Mouse (Mus musculus) hindbrain, postnatal 0 days (tissue): ENCODE data around the gene Styx. TPM values are rescaled to one million over a fixed set of nuclear protein-coding genes. Genes with fewer than 3 reads are reported as not detected.

Experiments used
- ATAC-seq: fragments of 200-750 bp; cut with Nextera tagmentation; 2 replicates; pipeline ENCODE4 v1.8.0; 2017; ENCODE audit warnings: mild to moderate bottlenecking, moderate TSS enrichment, moderate library complexity
- DNase-seq: peaks from one replicate; pipeline ENCODE4 v3.0.0-alpha.2; 2015; ENCODE audit warnings: low spot score
- H3K27ac ChIP-seq: fragments of 300-500 bp; sonication (generic); 2 replicates; pipeline ENCODE4 v1.5.1; 2014; ENCODE audit warnings: mild to moderate bottlenecking
- H3K27me3 ChIP-seq: fragments of 300-500 bp; sonication (generic); 2 replicates; pipeline ENCODE4 v1.6.1; 2014; ENCODE audit warnings: low read length, mixed read lengths; ENCODE audit not compliant: insufficient read depth
- H3K36me3 ChIP-seq: fragments of 300-500 bp; sonication (generic); 2 replicates; pipeline ENCODE4 v1.6.1; 2014; ENCODE audit warnings: low read length, mixed read lengths; ENCODE audit not compliant: insufficient read depth
- H3K4me1 ChIP-seq: fragments of 300-500 bp; sonication (generic); 2 replicates; pipeline ENCODE4 v1.6.1; 2014; ENCODE audit warnings: antibody characterized with exemption, low read length, mixed read lengths; ENCODE audit not compliant: insufficient read depth
- H3K4me2 ChIP-seq: fragments of 300-500 bp; sonication (generic); 2 replicates; pipeline ENCODE4 v1.6.1; 2014; ENCODE audit warnings: low read depth, mild to moderate bottlenecking, low read length, moderate library complexity, mixed read lengths
- H3K4me3 ChIP-seq: fragments of 300-500 bp; sonication (generic); 2 replicates; pipeline ENCODE4 v1.5.1; 2014; ENCODE audit warnings: low read length
- H3K9ac ChIP-seq: fragments of 300-500 bp; sonication (generic); replicated peaks from 2 replicates; pipeline ENCODE4 v1.6.1; 2014; ENCODE audit warnings: mild to moderate bottlenecking, low read length, moderate library complexity, mixed read lengths
- H3K9me3 ChIP-seq: fragments of 300-500 bp; sonication (generic); 2 replicates; pipeline ENCODE4 v1.6.1; 2016; ENCODE audit warnings: low read length, mixed read lengths
- CTCF ChIP-seq: IDR thresholded peaks from 2 replicates; pipeline ENCODE4 v1.5.1; 2016; ENCODE audit warnings: antibody characterized with exemption, control low read depth, low read depth
- WGBS: fragments of 180-500 bp; shearing (Covaris S2); extraction: QIAGEN DNeasy Blood & Tissue Kit; methylation state at CpG from one replicate; pipeline ENCODE4 v1.1.7; 2014; 5-methylcytosine and 5-hydroxymethylcytosine counted together
- polyA plus RNA-seq: library from polyadenylated mRNA; unstranded; fragments of >200 nt; fragmentation: Nextera tagmentation; extraction: Ambion mirVana; gene quantifications from 2 replicates; pipeline ENCODE4 v1.2.1, GENCODE M21; 2015
- total RNA-seq: library from RNA; depleted of rRNA; stranded (reverse); fragments of >200 nt; gene quantifications from 2 replicates; pipeline ENCODE4 v1.2.3, GENCODE M21; 2014

Gene Styx
- total and polyA plus RNA-seq, 2 experiments from 2014 or later, result 20.7 to 72.4 TPM

- no peaks in the 10 kb centered on the region for H3K4me1 ChIP-seq
- no peak overlapping the region for H3K4me3 ChIP-seq
- no peak overlapping the region for H3K27ac ChIP-seq
- H3K9me3 ChIP-seq, result no peaks in the 10 kb centered on the region
- WGBS, result 90% methylated on average over 4 of the region's 4 CpGs
- no peaks in the 10 kb centered on the region for H3K27me3 ChIP-seq
- no peak for ATAC-seq
- TF ChIP-seq CTCF, result no peak
- DNase-seq, result no peak
- no peak overlapping the region for H3K9ac ChIP-seq
- no peaks in the 10 kb centered on the region for H3K36me3 ChIP-seq
- no peak overlapping the region for H3K4me2 ChIP-seq
Observed at GRCm38 (mm10) chr14:45416265-45416664, 65.4 kb downstream of the Styx start.

DNA sequence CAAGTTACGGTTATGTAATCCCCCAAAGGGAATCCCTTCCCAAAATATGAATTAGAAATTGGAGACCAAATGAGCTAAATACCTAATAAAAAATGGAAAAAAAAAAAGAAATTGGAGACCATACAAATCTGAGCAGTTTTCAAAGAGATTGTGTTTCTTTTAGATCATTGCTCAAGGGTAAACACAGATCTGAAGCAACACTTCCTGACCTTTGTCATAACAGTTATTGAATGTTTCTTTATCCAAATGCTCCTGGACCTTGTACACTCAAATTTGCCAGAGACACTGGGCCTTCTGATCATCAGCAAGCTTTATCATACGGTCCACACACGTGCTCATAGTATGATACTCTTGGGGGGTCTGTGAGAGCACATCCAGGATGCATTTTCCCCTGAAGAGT is 67.7 kb downstream of the Styx start:
- no peak overlapping the region for H3K4me3 ChIP-seq
- WGBS, result 79% methylated on average over 3 of the region's 3 CpGs
- ATAC-seq (no peak), DNase-seq (no peak)
- no peak overlapping the region for H3K4me2 ChIP-seq
- no peak overlapping the region for H3K27ac ChIP-seq
- H3K4me1 ChIP-seq, result no peaks in the 10 kb centered on the region
- H3K9ac ChIP-seq, result no peak overlapping the region
- TF ChIP-seq CTCF, result no peak
- no peaks in the 10 kb centered on the region for H3K27me3 ChIP-seq
- no peaks in the 10 kb centered on the region for H3K36me3 ChIP-seq
- H3K9me3 ChIP-seq, result no peaks in the 10 kb centered on the region

DNA sequence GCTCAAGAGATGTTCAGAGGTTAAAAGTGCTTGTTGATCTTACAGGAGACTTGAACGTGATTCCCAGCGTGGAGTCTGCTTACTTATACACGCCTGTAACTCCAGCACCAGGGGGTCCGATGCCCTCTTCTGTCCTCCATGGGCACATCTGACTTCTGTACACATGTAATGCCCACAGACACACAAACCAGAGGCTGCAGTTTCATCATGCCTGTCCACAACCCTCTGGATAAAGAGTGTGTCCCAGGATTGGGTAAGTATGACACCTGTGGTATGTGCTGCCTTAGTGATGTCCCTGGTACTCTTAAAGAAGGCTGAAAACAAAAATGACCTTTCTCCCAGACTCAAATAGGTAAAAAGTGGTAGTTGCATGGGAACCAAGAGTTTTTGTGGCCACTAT is 68.4 kb downstream of the Styx start:
- no peak for DNase-seq
- no peak for ATAC-seq
- no peak overlapping the region for H3K27ac ChIP-seq
- no peaks in the 10 kb centered on the region for H3K27me3 ChIP-seq
- no peak overlapping the region for H3K9ac ChIP-seq
- no peak overlapping the region for H3K4me3 ChIP-seq
- no peak for TF ChIP-seq CTCF
- no peaks in the 10 kb centered on the region for H3K9me3 ChIP-seq
- 70% methylated on average over 4 of the region's 4 CpGs for WGBS
- no peak overlapping the region for H3K4me2 ChIP-seq
- no peaks in the 10 kb centered on the region for H3K4me1 ChIP-seq
- no peaks in the 10 kb centered on the region for H3K36me3 ChIP-seq

DNA sequence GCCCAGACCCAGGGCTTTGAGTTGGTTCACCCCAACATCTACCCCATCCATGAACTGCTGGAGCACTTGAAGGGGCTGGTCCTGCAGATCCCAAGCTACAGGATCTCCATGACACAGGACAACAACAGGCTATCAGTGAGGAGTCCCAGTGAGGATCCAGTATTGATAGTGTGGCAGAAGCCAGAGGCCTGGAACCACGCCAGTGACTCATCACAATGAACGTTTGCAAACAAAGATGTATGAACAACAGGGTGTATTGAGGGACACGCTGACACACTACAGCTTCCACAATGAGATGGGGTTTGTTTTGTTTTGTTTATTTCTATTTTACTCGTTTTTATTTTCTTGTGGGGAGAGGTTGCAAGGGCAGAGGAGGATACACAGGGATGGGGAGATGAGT is 71.5 kb downstream of the Styx start:
- H3K4me2 ChIP-seq, result no peak overlapping the region
- WGBS, result 50% methylated on average over 4 of the region's 4 CpGs
- H3K27ac ChIP-seq, result no peak overlapping the region
- 0 out of 2 replicates have a peak, but pooled peaks cover 6% of the 10 kb centered on the region for H3K9me3 ChIP-seq
- peak; percentile 12; the same call in 1 of the 2 replicates for ATAC-seq
- H3K9ac ChIP-seq, result no peak overlapping the region
- DNase-seq, result no peak
- no peak for TF ChIP-seq CTCF
- H3K4me3 ChIP-seq, result no peak overlapping the region
- no peaks in the 10 kb centered on the region for H3K27me3 ChIP-seq
- H3K36me3 ChIP-seq, result no peaks in the 10 kb centered on the region
- H3K4me1 ChIP-seq, result no peaks in the 10 kb centered on the region

DNA sequence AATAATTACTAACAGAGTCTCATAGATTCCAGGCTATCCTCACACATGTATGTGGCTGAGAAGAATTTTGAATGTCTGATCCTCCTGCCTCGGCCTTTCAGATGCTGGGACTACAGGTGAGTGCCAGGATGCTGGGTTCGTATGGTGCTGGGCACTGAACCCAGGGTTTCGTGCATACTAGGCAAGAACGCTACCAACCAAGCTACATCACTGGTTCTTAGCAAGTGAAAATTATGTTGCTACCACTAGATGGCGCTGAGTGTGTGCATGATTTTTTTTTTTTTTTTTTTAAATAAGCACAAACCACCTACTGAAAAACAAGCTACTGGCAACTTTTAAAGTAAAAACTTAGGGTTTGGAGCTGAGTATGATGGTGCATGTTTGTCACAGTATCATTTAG is 72.3 kb downstream of the Styx start:
- DNase-seq (peak; percentile 92), ATAC-seq (peak; percentile 53; the same call in 1 of the 2 replicates)
- H3K4me1 ChIP-seq, result no peaks in the 10 kb centered on the region
- H3K27me3 ChIP-seq, result no peaks in the 10 kb centered on the region
- H3K4me3 ChIP-seq, result no peak overlapping the region
- no peak overlapping the region for H3K27ac ChIP-seq
- H3K36me3 ChIP-seq, result no peaks in the 10 kb centered on the region
- peak; percentile 86 for TF ChIP-seq CTCF
- H3K9ac ChIP-seq, result no peak overlapping the region
- 0 out of 2 replicates have a peak, but pooled peaks cover 6% of the 10 kb centered on the region for H3K9me3 ChIP-seq
- H3K4me2 ChIP-seq, result no peak overlapping the region
- 8% methylated on average over 5 of the region's 5 CpGs for WGBS

- no peak for TF ChIP-seq CTCF
Observed at GRCm38 (mm10) chr14:45430066-45430842, 79.4 kb downstream of the Styx start.

GRCm38 (mm10) chr14:45432003-45432402 is 81.1 kb downstream of the Styx start:
- Histone ChIP-seq H3K4me2 (no peak overlapping the region), H3K4me1 (no peaks in the 10 kb centered on the region), H3K36me3 (no peaks in the 10 kb centered on the region), H3K4me3 (no peak overlapping the region), H3K27me3 (no peaks in the 10 kb centered on the region), H3K9me3 (0 out of 2 replicates have a peak, but pooled peaks cover 4% of the 10 kb centered on the region), H3K27ac (no peak overlapping the region), H3K9ac (no peak overlapping the region)
- ATAC-seq, result no peak
- peak; percentile 58 for TF ChIP-seq CTCF
- no peak for DNase-seq
- 75% methylated on average over 4 of the region's 4 CpGs for WGBS

More at GRCm38 (mm10) chr14:45430066-45430842, 79.4 kb downstream of the Styx start:
- Histone ChIP-seq H3K27me3 (no peaks in the 10 kb centered on the region), H3K4me2 (no peak overlapping the region), H3K4me1 (no peaks in the 10 kb centered on the region), H3K9ac (no peak overlapping the region), H3K27ac (no peak overlapping the region), H3K36me3 (no peaks in the 10 kb centered on the region), H3K9me3 (0 out of 2 replicates have a peak, but pooled peaks cover 9% of the 10 kb centered on the region), H3K4me3 (no peak overlapping the region)
- ATAC-seq, result no peak
- 91% methylated on average over 13 of the region's 13 CpGs for WGBS
- no peak for DNase-seq
